Mouse (Mus musculus) bone marrow, adult 2 months (tissue): ENCODE data around the gene Plxnc1. TPM values are rescaled to one million over a fixed set of nuclear protein-coding genes. Genes with fewer than 3 reads are reported as not detected.

Experiments
- H3K27ac ChIP-seq: fragments of 200-500 bp; 2 replicates; pipeline ENCODE4 v1.5.1; 2012; ENCODE audit warnings: low read depth, mild to moderate bottlenecking, control low read depth, inconsistent platforms, low read length; ENCODE audit not compliant: control insufficient read depth, poor library complexity, insufficient read depth
- H3K4me1 ChIP-seq: fragments of 200-500 bp; 2 replicates; pipeline ENCODE4 v1.6.1; 2011; ENCODE audit warnings: low read length; ENCODE audit not compliant: control insufficient read depth, insufficient read depth
- H3K4me3 ChIP-seq: fragments of 200-500 bp; replicated peaks from 2 replicates; pipeline ENCODE3; 2011; ENCODE audit warnings: mild to moderate bottlenecking, low read depth, low read length, control low read depth; ENCODE audit not compliant: control insufficient read depth
- CTCF ChIP-seq: fragments of 200-500 bp; IDR thresholded peaks from 2 replicates; pipeline ENCODE4 v1.5.1; 2011; ENCODE audit warnings: low read length, control low read depth; ENCODE audit not compliant: control insufficient read depth, insufficient read depth
- POLR2A ChIP-seq: fragments of 200-500 bp; IDR thresholded peaks from 2 replicates; pipeline ENCODE4 v1.6.1; 2011; ENCODE audit warnings: low read depth, mild to moderate bottlenecking, control low read depth, low read length, borderline replicate concordance; ENCODE audit not compliant: control insufficient read depth
- WGBS: fragments of 180-500 bp; shearing (Covaris S2); methylation state at CpG from one replicate; pipeline ENCODE4 v1.1.7; 2018; 5-methylcytosine and 5-hydroxymethylcytosine counted together
- polyA plus RNA-seq: library from polyadenylated mRNA; stranded (reverse); fragments of >200 nt; gene quantifications from 2 replicates; pipeline ENCODE4 v1.2.4, GENCODE M21; 2011; ENCODE audit warnings: low replicate concordance; ENCODE audit not compliant: missing spikeins, insufficient read depth, insufficient read length

Gene Plxnc1
- polyA plus RNA-seq, 1 experiment = 16.4 TPM

GRCm38 (mm10) chr10:94943401-94943845 lies 1.2 kb downstream of the Plxnc1 start:
- peak overlapping the region; percentile 96 for H3K4me3 ChIP-seq
- under 1% methylated on average over 26 of the region's 26 CpGs for WGBS
- peaks cover 5% of the 10 kb centered on the region for H3K4me1 ChIP-seq
- no peak for TF ChIP-seq POLR2A
- no peak for TF ChIP-seq CTCF
- H3K27ac ChIP-seq = peak overlapping the region; percentile 91

GRCm38 (mm10) chr10:94942449-94943041 lies 2.1 kb downstream of the Plxnc1 start:
- TF ChIP-seq CTCF (no peak), POLR2A (no peak; the same call in 1 of the 2 replicates)
- 3% methylated on average over 17 of the region's 17 CpGs for WGBS
- Histone ChIP-seq H3K4me1 (peaks cover 5% of the 10 kb centered on the region), H3K27ac (peak overlapping the region; percentile 91), H3K4me3 (peak overlapping the region; percentile 96)

GRCm38 (mm10) chr10:94941551-94941950 lies 3.1 kb downstream of the Plxnc1 start:
- Histone ChIP-seq H3K27ac (no peak overlapping the region), H3K4me1 (peaks cover 5% of the 10 kb centered on the region), H3K4me3 (no peak overlapping the region)
- TF ChIP-seq CTCF = no peak
- no peak for TF ChIP-seq POLR2A
- 25% methylated on average over 4 of the region's 4 CpGs for WGBS

- H3K4me1 ChIP-seq = peaks cover 5% of the 10 kb centered on the region
- no peak overlapping the region for H3K27ac ChIP-seq
- WGBS = 50% methylated on average over 7 of the region's 7 CpGs
- TF ChIP-seq CTCF = no peak
- TF ChIP-seq POLR2A = no peak
- H3K4me3 ChIP-seq = no peak overlapping the region
Observed at GRCm38 (mm10) chr10:94940786-94941185, 3.8 kb downstream of the Plxnc1 start.

GRCm38 (mm10) chr10:94940061-94940460 lies 4.6 kb downstream of the Plxnc1 start:
- TF ChIP-seq CTCF (no peak), POLR2A (no peak)
- no peak overlapping the region for H3K4me3 ChIP-seq
- peaks cover 7% of the 10 kb centered on the region for H3K4me1 ChIP-seq
- no peak overlapping the region for H3K27ac ChIP-seq
- WGBS = 38% methylated on average over 2 of the region's 2 CpGs

- Histone ChIP-seq H3K4me1 (peaks cover 7% of the 10 kb centered on the region), H3K27ac (no peak overlapping the region), H3K4me3 (no peak overlapping the region)
- no peak for TF ChIP-seq CTCF
- TF ChIP-seq POLR2A = no peak
- WGBS = 18% methylated on average over 2 of the region's 2 CpGs
Observed at GRCm38 (mm10) chr10:94938899-94939298, 5.7 kb downstream of the Plxnc1 start.

GRCm38 (mm10) chr10:94938320-94938719 lies 6.3 kb downstream of the Plxnc1 start:
- peaks cover 7% of the 10 kb centered on the region for H3K4me1 ChIP-seq
- TF ChIP-seq CTCF = no peak
- no peak for TF ChIP-seq POLR2A
- H3K27ac ChIP-seq = no peak overlapping the region
- 71% methylated on average over 6 of the region's 6 CpGs for WGBS
- no peak overlapping the region for H3K4me3 ChIP-seq

GRCm38 (mm10) chr10:94935270-94935669 lies 9.4 kb downstream of the Plxnc1 start:
- Histone ChIP-seq H3K27ac (peak overlapping the region; percentile 5; the same call in 1 of the 2 replicates), H3K4me1 (peaks cover 4% of the 10 kb centered on the region), H3K4me3 (no peak overlapping the region)
- 12% methylated on average over 4 of the region's 4 CpGs for WGBS
- no peak for TF ChIP-seq CTCF
- no peak for TF ChIP-seq POLR2A

- TF ChIP-seq CTCF (no peak), POLR2A (no peak)
- peaks cover 2% of the 10 kb centered on the region; the same call in 1 of the 2 replicates for H3K4me1 ChIP-seq
- no peak overlapping the region for H3K4me3 ChIP-seq
- 81% methylated on average over 9 of the region's 9 CpGs for WGBS
- H3K27ac ChIP-seq = no peak overlapping the region
Observed at GRCm38 (mm10) chr10:94934151-94934614, 10.5 kb downstream of the Plxnc1 start.
